8 mouse cellular contexts compared by ENCODE assay signal in genomic region chr16:50841677-50842580, GRCm38 (mm10).
DNase-seq lines count a peak whose midpoint lies in the region; ATAC-seq and TF ChIP-seq lines count a peak whose summit lies in the region.

No protein-coding gene starts in this region.

- peak; percentile 54 for ATAC-seq in activated CD4-positive, CD25-positive, alpha-beta regulatory T cell, adult 4 months
- peak; percentile 93 for ATAC-seq in midbrain, embryonic 15.5 days (replicated peaks)
- ATAC-seq in stomach, postnatal 0 days (ENCODE audit: low FRiP score, low TSS enrichment): peak; percentile 82

- DNase-seq in 3134 (ENCODE audit: extremely low read depth, insufficient read length, low spot score): peak; percentile 10
- peak; percentile 65 for DNase-seq in gastrocnemius, postnatal 10 days
- peak; percentile 70 for DNase-seq in kidney, adult 18-20 months
- peak; percentile 71 for DNase-seq in left cerebral cortex, postnatal 4 days
- DNase-seq in stomach, postnatal 0 days (ENCODE audit: low spot score): peak; percentile 66

- TF ChIP-seq CTCF in cortical plate, adult 2 months (IDR thresholded peaks at IDR 0.05; ENCODE audit: extremely low read depth, insufficient read depth, low read length): peak; percentile 90
- peak; percentile 93 for TF ChIP-seq CTCF in stomach, postnatal 0 days (IDR thresholded peaks at IDR 0.05; ENCODE audit: low read depth)

- WGBS in midbrain, embryonic 15.5 days: 29% methylated on average over 15 of the region's 15 CpGs
- WGBS in stomach, postnatal 0 days: 46% methylated on average over 15 of the region's 15 CpGs

- H3K36me3 ChIP-seq in midbrain, embryonic 15.5 days (replicated peaks): no peaks in the 10 kb centered on the region
- no peaks in the 10 kb centered on the region for H3K36me3 ChIP-seq in stomach, postnatal 0 days (ENCODE audit: control insufficient read depth, insufficient read depth, low read length)

- intact Hi-C loops in left cerebral cortex, postnatal 4 days (cut with DNase I): loop anchor here (5.0 kb wide), 1 partner anchor 470 kb away; no protein-coding TSS in a partner anchor

- TF ChIP-seq POLR2A in cortical plate, adult 2 months (IDR thresholded peaks at IDR 0.05; ENCODE audit: extremely low read depth, insufficient read depth, low read length): no peak

- no peak overlapping the region for H3K9ac ChIP-seq in midbrain, embryonic 15.5 days
- H3K9ac ChIP-seq in stomach, postnatal 0 days (ENCODE audit: low read length): no peak overlapping the region

- H3K9me3 ChIP-seq in midbrain, embryonic 15.5 days: no peaks in the 10 kb centered on the region
- no peaks in the 10 kb centered on the region for H3K9me3 ChIP-seq in stomach, postnatal 0 days (ENCODE audit: control insufficient read depth, low read length)

- no peaks in the 10 kb centered on the region for H3K27me3 ChIP-seq in midbrain, embryonic 15.5 days (replicated peaks)
- H3K27me3 ChIP-seq in stomach, postnatal 0 days (ENCODE audit: control insufficient read depth, insufficient read depth, low read length): no peaks in the 10 kb centered on the region

- H3K27ac ChIP-seq in cortical plate, adult 2 months (ENCODE audit: insufficient read depth, low read length): no peak overlapping the region
- peak overlapping the region; percentile 26; the same call in 1 of the 2 replicates for H3K27ac ChIP-seq in midbrain, embryonic 15.5 days
- H3K27ac ChIP-seq in stomach, postnatal 0 days (replicated peaks): no peak overlapping the region

- H3K4me2 ChIP-seq in midbrain, embryonic 15.5 days: peak overlapping the region; percentile 29
- no peak overlapping the region for H3K4me2 ChIP-seq in stomach, postnatal 0 days (replicated peaks; ENCODE audit: low read depth)

- H3K4me3 ChIP-seq in cortical plate, adult 2 months (ENCODE audit: insufficient read depth, low read length): no peak overlapping the region
- peak overlapping the region; percentile 18 for H3K4me3 ChIP-seq in midbrain, embryonic 15.5 days
- H3K4me3 ChIP-seq in stomach, postnatal 0 days (ENCODE audit: low read depth, low read length): no peak overlapping the region

- H3K4me1 ChIP-seq in cortical plate, adult 2 months (ENCODE audit: control insufficient read depth, insufficient read depth, low read length): peaks cover 3% of the 10 kb centered on the region; the same call in 1 of the 2 replicates
- H3K4me1 ChIP-seq in midbrain, embryonic 15.5 days: peaks cover 4% of the 10 kb centered on the region; the same call in 1 of the 2 replicates
- no peaks in the 10 kb centered on the region for H3K4me1 ChIP-seq in stomach, postnatal 0 days (replicated peaks; ENCODE audit: control insufficient read depth, insufficient read depth)

- TF ChIP-seq EP300 in stomach, postnatal 0 days (optimal IDR thresholded peaks at IDR 0.05): no peak

Comparison
In these comparisons a context has a peak if more than half of its experiments do, and no peak if none do; other contexts are left out.
1. DNase-seq: peak in every context shown above with its lines; median percentile 71 in left cerebral cortex, postnatal 4 days; 70 in kidney, adult 18-20 months; 66 in stomach, postnatal 0 days; 65 in gastrocnemius, postnatal 10 days; 10 in 3134.